Mouse (Mus musculus) spleen, adult 2 months (tissue): ENCODE data around the gene Fbxo39.

Source experiments
- CTCF ChIP-seq: fragments of 200-500 bp; IDR thresholded peaks from 2 replicates; pipeline ENCODE4 v1.5.1; 2011; ENCODE audit warnings: mild to moderate bottlenecking, inconsistent platforms; ENCODE audit not compliant: insufficient read depth, insufficient read length, insufficient replicate concordance; ENCODE audit errors: extremely low read depth
- POLR2A ChIP-seq: fragments of 200-500 bp; IDR thresholded peaks from 2 replicates; pipeline ENCODE4 v1.6.1; 2011; ENCODE audit warnings: low read depth, low read length, inconsistent platforms

DNA sequence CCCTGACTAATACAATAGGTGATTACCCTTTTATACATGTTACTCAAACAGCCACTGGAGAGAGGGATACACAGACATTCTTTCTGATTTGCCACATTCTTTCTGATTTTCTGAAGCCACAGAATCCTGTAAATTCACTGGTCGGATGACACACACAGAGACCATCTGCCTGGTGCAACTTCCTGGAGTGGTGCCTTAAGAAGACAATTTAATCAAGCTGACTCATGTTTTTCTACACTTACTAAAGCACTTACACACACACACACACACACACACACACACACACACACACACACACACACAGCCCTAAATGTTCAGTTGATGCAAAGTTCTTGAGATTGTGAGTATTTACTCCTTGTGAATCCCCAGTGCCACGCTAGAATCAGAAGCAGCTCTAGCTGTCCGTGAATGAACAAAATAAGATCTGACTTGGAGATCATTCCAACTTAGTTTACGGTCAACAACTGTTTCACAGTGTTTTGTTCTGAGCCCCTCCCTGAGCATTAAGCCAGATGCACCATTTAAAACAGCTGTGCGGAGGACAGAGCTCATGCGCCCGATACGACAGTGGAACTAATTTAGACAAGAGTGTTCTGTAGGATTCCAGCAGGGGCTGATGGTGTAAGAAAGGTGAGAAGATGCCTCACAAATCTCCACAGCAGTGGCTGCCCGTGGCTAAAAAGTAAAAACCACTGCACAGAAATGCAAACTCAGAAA lies 18.9 kb downstream of the Fbxo39 start:
- TF ChIP-seq CTCF: no peak
- TF ChIP-seq POLR2A: no peak
